Mouse (Mus musculus): ENCODE results near the gene Gadd45gip1.

Gadd45gip1 gene

DNA sequence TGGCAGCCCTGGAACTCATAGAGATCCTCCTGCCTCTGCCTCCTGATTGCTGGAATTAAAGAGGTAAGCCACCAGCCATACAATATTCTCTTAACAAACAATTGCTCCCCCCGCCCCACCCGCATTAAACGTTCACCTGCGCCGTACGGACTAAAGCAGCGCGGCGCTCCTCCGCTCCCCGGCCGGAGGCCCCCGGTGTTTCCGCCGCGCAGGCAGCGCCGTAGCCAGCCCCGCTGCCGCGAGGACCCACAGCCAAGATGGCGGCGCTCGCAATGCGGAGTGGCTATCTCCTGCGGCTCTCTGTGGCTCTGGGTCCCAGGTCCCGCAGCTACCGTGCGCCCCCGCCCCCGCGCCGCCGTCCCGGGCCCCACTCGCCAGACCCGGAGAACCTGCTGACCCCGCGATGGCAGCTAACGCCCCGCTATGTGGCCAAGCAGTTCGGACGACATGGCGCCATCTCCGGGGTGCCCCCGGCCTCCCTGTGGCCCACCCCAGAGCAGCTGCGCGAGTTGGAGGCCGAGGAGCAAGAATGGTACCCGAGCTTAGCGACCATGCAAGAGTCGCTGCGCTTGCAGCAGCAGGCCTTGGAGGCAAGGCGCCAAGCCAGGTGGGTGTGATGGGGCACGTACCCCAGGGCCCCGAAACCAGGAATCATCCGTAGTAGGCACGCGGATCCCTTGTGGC lies 854 bp downstream of the Gadd45gip1 start:
- peak; percentile 87 to 90 for DNase-seq (ENCODE audit: low spot score in 2 of 2)

DNA sequence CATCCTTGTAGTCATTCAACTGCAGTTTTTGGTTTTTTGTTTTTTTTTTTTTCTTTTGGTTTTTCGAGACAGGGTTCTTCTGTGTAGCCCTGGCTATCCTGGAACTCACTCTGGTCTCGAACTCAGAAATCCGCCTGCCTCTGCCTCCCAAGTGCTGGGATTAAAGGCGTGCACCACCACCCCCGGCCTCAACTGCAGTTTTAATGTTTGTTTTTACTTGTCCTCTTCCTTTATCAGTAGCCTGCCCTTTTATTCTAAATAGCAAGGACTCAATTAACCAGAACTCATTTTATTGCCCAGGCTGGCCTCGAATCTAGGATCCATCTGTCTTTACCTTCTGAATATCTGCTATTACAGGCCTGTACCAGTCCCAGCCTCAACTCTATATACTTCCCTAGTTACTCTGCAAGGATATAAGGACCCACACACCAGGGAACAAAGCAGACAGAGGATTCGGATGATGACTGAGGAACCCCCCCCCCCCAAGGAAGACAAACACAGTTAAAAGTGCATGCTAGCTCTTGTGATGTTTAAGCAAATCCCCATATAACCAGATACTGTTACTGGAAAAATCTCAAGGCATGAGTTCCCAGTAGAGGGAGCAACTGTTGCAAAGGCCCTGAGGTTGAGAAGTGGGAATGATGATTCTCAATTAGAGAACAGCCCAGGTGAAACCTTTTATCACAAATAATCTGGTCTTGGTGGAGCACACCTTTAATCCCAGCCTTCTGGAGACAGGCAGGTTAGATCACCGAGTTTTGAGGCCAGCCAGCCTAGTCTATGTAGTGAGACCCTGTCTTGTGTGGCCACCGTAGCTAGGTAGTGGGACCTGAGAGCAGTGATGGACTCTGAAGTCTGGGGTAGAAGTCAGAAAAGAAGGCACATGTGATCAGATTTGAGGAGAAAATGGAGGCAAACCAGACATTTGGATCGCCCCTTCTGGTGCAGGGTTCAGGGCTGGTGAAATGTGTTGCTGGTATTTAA lies 1.7 kb downstream of the Gadd45gip1 start:
- no peak for DNase-seq (ENCODE audit: low spot score in 2 of 2)

DNA sequence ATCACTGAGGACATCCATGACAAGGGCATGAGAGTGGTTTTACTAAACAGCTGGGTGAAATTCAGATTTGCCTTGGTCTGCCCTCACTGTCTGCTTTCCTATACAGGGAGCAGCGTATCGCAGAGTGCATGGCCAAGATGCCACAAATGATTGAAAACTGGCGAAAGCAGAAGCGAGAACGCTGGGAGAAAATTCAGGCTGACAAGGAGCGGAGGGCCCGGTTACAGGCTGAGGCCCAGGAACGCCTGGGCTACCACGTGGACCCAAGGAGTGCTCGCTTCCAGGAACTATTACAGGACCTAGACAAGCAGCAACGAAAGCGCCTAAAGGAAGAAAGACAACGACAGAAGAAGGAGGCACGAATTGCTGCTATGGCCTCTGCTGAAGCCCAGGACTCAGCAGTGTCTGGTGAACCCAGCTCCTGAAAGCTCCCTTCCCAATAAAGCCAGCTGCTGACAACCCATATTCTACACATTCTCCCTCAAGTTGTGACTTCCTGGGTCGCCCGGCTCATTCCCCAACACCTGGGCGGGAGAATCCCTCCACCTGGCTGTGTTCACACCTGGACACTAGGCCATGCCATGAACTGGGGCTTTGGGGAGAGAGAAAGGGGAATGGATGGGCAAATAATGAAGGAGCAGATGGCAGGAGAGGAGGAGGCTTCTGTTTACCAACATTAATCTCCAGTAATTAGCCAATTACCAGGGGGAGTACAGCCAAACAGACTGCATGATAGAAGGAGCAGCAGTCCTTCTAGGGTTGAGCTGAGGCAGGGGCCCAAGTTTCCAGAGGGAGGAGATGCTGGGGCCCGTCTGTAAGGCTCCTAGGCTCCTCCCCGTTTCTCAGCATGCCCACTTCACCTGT lies 2.9 kb downstream of the Gadd45gip1 start:
- no peak for DNase-seq (ENCODE audit: low spot score in 2 of 2)

DNA sequence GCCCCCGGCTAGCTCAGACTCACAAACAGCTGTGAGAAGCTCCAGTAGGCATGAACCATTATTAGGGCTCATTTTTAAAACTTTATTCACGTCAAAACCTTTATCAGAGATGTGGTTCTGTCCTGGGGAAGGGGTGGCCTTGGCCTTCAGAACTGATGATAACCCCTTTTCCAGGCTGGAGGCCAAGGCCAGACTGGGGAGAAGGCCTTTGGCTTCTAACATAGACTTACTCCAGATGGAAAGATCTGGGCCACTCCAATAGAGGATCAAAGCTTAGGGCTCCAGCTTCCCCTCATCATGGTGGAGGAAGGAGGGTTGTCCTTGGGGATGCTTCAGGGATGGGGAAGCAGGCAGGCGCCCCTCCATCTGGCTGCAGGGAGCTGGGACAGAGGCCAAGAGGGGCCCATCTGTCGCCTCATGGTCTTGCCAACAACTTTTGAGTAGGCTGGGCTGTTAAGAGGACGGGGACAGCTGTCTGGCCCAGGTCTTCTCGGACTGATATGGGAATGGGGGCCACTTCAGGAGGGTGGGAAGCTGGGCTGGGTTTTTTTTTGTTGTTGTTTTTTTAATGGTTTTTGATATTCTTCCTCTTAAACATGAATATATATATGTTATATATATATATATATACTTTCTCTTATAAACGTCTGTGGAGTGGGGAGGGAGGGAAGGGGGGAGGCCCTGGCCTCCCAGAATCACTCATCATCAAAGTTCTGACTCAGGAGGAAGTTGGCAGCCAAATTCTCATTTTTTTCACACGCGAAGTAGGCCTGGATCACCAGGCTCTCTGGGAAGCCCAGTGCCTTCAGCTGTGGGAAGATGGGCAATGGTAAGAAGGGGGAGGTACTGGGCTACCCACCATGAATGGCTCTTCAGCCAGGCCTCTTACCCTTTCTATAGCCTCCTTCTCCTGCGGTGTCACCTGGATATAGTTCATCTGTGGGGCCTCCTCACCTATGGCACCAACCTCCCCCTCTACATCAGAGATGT lies 3.8 kb downstream of the Gadd45gip1 start:
- no peak for DNase-seq (ENCODE audit: low spot score in 2 of 2)

DNA sequence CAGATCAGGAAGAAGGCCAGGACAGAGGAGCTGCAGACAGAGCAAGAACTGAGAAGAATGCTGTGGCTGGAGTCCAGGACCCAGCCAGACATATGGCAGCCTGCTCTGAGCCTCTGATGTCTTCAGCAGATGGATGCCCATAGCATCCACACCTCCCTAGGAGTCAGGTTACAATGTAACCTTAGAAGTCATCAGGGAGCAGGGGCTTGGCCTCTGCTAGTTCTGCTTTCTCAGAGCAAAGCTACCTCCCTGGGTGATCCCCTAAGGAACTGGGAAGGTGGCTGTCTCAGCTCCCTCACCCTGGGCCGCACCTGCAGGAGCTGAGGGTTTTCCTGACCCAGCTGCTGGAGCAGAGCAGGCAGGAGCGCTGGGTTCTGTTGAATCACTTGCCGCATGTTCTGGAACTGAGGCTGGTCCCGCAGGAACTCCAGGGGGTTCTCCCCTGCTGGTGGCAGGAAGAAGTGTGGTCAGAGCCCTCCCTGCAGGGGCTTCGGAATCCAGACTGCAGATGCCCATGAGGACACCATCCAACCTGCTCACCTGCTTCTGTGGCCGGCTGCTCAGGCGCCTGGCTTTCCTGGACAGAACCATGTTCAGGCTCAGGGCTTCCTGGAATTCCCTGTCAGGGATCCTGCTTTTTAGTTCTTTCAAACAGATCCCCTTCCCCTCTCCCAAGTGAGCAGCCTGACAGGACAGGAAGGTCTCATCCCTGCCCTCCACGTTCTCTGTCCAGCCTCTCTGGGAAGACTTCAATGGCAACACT lies 6.0 kb downstream of the Gadd45gip1 start:
- DNase-seq (ENCODE audit: low spot score in 2 of 2), result no peak

DNA sequence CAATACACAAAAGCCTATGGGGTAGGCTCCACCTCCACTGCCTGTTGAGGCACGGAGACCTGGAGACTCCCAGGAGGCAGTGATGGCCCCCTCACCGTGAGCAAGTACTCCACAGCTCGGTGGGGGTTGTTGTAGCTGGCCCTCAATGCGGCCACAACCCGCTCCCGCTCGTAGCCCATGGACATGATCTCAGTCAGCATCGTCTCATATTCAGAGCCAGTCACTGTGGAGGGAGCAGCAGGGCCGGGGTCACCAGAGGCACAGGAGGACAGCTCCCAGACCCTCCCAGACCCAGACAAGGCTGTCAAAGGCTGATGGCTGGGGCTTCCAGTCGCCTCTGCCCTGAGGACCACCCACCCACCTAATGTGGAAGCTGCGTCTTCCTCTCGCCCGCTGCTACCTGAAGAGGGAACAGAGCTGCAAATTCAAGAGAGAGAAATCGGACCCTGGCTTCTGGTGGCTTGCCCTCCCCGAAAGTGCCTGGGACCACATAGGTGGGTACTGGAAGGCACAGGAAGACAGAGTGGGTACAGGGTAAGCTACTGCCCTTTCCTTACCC lies 6.7 kb downstream of the Gadd45gip1 start:
- no peak for DNase-seq (ENCODE audit: low spot score in 2 of 2)

DNA sequence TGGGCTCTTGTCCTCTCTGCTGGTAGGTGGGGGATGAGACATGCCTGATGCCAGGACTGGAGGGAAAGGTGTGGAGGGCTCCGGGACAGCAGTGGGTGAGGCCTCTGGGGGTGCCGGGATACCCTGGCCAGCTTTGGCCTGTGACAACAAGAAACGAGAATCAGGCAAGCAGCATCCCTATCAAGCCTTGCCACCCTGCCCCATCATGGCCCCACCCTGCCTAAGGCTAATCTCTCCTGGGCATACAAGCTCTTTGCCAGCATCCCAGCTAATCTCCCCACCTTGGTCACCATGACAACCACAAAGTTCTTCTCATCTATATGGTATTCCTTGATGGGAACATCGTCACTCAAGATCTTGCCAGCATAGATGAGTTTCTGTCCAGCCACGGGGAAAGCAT lies 7.2 kb downstream of the Gadd45gip1 start:
- peak; percentile 67 to 68 for DNase-seq (ENCODE audit: low spot score in 2 of 2)

DNA sequence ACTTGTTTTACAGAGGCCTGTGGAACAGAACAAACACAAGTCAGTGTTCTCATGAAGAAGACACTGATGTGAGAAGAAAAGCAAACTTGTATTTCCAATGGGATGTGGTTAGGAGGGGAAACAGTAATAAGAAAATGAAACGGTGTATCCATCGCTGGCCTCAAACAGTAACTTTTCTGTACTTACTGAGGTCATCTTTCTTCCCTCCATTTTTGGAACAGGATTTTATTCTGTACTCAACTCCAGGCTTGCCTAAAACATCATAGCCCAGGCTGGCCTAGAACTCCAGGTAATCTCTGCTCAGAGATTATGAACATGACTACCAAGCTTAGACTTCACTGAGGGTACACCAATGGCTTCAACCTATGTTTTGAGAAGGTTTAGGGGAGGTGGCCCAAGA lies 8.1 kb downstream of the Gadd45gip1 start:
- no peak for DNase-seq (ENCODE audit: low spot score in 2 of 2)

DNA sequence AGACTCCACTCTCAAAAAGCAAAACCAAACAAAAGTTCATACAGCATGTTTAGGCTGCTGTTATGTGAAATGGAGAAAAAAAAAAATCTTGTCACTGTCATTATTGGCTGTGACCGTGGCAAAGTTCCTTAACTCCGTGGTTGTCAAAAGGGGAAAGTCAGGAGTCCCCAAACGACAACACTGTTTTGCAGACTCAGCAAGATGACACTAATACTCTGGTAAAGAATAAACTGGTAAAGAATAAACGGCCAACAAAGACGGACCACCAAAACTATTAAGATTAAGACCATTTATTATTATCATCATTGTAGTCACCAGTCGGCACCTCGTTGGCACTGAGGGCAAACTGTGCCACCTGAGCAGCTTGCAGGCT lies 8.5 kb downstream of the Gadd45gip1 start:
- DNase-seq (ENCODE audit: low spot score in 2 of 2), result no peak

DNA sequence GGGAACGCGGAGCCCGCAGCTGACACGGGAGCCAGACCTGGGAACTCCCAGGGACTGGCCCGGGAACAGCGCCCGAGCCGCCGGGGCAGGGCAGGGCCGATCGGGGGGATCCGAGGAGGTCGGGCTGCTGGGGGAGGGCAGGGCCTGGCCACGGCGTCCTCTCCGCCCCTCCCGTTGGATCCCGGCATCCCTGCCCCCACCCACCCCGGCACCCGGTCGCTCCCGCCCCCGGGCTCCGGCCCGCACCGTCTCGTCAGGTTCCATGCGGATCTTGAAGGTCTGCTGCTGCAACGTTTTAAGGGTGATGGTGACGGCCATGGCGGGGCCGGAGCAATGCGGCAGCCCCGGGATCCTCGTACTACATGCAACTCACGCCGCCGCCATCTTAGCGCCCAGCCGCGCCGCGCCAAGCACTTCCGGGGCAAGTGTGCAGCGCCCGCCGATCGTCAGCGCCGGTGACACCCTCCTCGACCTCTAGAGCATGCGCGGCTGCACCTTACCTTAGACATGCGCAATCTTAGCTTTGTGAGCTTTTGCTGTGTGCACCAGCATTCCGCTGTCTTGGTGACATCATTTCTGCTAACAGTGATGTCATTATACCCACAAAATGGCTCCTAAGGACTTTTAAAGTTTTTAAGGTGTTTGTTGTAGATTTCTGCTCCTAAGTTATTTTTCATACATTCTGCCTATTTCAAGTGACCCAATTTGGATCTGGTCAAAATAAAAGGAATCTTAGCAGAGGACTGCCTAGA lies 9.1 kb downstream of the Gadd45gip1 start, which contains the start of gene Rad23a:
TSS of gene Rad23a (minus strand) at position 418 of the 752 bp plus-strand sequence.
- DNase-seq (ENCODE audit: low spot score in 2 of 2), result peak; percentile 80 to 88

DNA sequence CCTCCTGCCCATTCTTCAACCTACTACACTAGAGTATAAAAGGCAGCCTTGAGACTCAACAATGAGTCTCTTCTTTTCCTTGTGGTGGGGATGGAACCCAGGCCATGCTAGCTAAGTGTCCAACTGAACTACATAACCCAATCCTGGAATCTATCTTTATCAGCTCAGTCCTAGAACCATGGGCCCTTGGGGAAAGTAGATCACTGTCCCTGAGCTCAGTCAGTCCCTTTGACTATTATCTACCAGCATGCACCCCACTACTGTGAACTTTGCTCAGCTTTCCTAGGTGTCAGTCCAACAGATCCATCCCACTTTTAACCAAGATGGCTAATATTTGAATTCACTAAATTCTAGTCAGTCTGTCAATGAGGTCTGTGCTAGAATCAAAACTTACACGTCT lies 10.2 kb downstream of the Gadd45gip1 start:
- DNase-seq (ENCODE audit: low spot score in 2 of 2), result no peak

DNA sequence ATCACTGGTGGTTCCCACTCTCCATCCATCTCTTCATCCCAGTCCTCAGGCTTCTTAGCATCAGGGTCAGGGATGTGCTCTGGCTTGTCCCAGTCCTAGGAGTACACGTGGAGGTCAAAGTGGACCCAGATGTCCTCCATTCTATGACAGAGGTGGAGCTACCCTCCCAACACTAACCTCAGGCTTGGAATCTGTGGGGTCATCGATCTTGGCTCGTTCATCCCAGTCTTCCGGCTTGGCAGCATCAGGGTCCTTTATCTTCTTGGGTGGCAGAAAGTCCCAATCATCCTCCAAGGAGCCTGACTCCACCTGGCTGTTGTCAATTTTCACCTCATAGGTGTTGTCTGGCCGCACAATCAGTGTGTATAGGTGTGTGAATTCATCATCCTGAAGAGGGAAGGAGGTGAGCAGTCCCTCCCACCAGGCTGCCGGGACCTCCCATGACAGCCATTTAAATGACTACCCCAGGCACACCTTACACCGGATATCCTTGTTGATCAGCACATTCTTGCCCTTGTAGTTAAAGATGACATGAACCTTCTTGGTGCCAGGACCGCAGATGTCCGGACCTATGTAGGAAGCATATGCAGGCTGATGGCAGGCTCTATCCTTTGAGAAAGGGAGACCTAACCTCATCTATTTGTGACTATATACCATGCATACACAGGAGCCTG lies 13.2 kb downstream of the Gadd45gip1 start:
- no peak for DNase-seq (ENCODE audit: low spot score in 2 of 2)

DNA sequence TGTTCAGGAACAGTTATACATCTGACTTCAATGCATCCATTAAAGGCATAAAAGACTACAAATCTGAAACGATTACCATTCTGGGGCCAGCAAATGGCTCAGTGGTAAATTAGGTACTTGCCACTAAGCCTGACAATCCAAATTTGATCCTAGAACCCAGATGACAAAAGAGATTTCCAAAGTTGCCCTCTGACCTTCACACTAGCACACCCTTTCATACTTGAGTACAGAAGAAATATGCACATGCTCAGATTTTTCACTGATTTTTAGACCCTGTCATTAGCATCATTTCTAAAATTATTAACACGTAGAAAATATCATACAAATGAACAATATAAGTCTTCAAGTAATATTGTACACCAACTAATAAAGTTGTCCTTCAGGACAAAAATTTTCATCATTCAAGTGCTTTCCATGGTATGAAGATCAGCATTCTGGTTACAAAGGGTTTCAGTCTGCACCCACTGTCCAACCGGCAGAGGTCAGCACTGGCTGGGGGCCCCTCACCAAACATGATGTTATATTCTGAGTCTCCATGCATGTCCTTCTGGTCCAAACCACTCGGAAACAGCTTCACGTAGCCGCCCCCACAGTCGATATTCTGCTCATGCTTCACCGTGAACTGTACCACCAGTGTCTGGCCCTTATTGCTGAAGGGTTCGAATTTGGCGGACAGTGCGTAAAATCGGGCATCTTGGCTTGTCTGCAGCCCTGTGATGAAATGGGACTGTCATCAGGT lies 14.2 kb downstream of the Gadd45gip1 start:
- DNase-seq (ENCODE audit: low spot score in 2 of 2), result no peak

DNA sequence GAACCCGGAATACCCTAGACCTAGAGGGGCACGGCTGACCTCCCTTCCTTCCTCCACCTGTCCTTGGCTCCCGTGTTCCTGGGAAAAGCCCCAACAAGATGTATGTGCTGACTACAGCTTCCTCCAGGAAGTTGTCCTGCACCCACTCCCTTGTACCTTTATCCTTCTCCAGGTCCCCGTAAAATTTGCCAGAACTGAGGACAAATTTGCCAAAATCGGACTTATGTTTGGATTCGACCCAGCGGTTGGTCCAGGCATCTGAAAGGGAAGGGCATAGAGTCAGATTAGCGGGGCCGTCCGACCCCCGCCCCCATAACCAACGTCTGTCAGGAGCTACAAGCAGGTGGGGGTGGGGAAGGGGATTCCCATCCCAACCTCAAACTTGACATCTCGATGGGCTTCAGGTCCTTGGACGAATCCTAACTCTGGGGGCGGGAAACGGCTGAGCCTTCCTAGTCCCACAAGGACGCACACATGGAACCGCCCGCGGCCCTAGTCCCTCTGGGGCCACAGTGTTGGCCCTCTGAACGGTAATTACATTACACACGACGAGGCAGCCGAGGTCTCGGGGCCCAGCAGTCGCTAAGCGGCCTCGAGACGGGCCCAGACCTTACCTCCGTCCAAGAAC lies 14.9 kb downstream of the Gadd45gip1 start:
- DNase-seq (ENCODE audit: low spot score in 2 of 2), result no peak

DNA sequence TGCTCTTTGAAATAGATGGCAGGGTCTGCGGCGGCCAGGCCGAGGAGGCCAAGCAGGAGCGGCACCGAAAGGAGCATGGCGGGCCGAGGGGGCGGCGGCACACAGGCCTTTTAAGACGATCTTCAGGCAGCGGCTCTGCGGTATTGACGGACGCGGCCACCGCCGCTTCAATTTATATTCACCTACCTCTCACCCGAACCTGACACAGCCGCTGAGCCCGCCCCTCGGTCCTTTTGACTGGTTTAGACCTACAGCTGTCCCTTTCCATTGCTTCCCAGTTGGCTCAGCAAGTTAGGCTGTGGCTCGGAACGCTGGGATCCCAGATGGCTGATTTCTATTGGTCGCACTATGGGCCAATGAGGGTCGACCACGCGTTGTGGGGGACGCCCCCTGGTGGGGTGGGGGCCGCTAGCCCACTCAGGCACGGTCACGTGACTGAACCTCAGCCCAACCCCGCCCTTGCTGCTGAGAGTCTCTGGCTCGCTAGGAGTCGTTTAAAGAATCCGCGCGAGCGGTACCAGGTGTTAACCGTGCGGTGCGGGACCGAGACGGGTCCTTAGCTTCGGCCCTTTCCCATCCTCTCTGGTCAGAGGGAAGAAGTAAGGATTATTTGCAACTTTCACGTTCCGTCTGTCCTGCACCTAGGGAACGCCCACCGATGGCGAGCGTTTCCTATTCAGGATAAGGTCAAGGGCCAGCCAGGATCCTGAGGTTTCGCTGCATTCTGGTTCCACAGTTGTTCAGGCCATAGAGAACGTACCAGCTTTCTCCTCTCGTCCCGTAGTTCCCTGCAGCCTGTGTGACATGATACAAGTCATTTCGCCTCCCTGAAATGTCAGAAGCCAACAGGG lies 15.6 kb downstream of the Gadd45gip1 start, which contains the start of gene Calr:
TSS of gene Calr (minus strand) at position 213 of the 851 bp plus-strand sequence.
- DNase-seq (ENCODE audit: low spot score in 2 of 2), result peak; percentile 99

Data from spleen, postnatal 14 days (tissue).